Mouse (Mus musculus) layer of hippocampus, adult 2 months (tissue): Measurements from ENCODE around the gene Mki67. TPM values are rescaled to one million over a fixed set of nuclear protein-coding genes. Genes with fewer than 3 reads are reported as not detected.

ENCODE experiments used
- DNase-seq, 2 experiments: peaks; one replicate each; pipeline ENCODE4 v3.0.0; 2022; ENCODE audit warnings: low spot score in 2 of 2
- H3K27ac ChIP-seq: fragments of 200-600 bp; 2 replicates; pipeline ENCODE4 v1.8.1; 2022
- H3K4me3 ChIP-seq: fragments of 200-600 bp; 2 replicates; pipeline ENCODE4 v1.8.1; 2022; ENCODE audit warnings: mild to moderate bottlenecking
- CTCF ChIP-seq: fragments of 200-600 bp; conservative IDR thresholded peaks from 2 replicates; pipeline ENCODE4 v1.8.1; 2022; ENCODE audit warnings: antibody characterized with exemption, mild to moderate bottlenecking, moderate library complexity
- total RNA-seq, 2 experiments: library from RNA; stranded (reverse); gene quantifications; 2 replicates each; pipeline ENCODE4 v1.2.3; 2021

Gene Mki67
- total RNA-seq, 2 experiments from 2014 or later: 1.0 to 1.5 TPM

DNA sequence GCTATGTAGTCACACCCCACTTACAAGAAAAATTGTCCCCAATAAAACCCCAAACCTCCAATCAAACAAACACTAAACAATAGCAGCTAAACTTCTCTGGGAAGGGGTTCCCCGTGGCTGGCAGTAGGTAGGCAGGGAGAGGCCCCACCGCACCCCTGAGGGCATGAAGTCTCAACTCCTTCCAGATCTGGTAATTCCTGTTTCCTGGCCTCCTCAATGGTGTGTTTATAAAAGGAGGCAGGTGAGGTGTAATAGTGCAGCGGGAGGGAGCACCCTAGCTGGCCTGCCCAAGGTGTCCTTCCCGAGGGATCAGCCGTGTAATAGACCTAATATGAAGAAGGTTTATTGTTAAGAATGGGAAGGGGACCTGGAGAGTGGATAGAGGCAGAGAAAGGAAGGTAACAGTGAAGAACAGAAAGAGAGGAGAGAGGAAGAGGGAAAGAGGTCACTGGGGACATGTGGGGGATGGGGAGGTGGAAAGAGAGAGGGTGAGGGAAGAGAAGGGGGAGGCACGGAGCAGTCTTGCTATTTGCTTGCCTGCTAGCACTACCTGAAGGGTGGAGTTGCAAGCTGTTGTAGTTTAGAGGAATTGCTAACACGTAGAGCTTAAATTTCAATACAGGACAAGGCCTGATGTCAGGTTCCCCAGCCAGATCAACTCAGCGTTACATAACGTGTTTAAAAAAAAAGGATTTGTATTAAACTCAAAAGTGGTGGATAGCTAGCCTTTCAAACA, 18.9 kb upstream of the Mki67 start:
- Histone ChIP-seq H3K27ac (peak overlapping the region; percentile 10; the same call in 1 of the 2 replicates), H3K4me3 (no peak overlapping the region)
- TF ChIP-seq CTCF: no peak
- no peak for DNase-seq

DNA sequence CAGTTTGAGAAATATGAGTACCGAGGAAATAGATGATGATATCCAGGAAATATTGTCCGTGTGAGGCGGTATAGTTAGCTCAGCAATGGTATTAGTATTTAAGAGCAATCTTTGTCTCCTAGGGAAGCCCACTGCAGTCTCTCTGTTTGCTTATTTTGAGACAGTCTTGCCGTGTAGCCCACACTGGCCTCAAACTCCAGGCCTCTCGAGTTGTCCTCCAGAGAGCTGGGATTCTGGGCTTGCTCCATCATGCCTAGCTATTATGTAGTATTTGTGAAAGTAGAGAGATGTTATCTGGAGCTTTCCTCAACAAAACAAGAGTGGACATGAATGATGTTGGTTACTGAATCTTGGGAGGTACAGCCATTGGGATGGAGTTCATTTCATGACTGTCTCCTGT, 18.2 kb upstream of the Mki67 start:
- no peak overlapping the region for H3K27ac ChIP-seq
- TF ChIP-seq CTCF: no peak
- no peak for DNase-seq

DNA sequence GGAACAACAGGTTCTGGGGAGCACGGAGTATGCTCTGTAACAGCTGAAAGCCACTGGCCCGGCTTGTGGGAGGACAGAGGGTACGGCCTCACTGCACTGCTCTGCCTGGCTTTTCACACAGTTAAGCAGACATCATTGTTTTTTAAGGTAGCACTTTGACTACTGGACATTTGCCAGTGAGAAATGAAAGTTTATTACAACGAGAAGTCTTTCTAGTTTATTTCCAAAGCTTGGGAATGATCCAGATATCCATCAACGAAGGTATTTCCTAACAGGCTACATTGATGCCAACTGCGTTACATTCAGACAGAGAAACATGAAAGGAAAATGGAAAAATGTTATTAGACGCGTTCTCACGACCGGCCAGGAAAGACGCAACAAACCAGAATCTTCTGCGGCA, 11.9 kb upstream of the Mki67 start:
- Histone ChIP-seq H3K4me3 (no peak overlapping the region), H3K27ac (no peak overlapping the region)
- no peak for TF ChIP-seq CTCF
- no peak for DNase-seq

More for the DNA sequence above, 18.2 kb upstream of the Mki67 start:
- no peak overlapping the region for H3K4me3 ChIP-seq

DNA sequence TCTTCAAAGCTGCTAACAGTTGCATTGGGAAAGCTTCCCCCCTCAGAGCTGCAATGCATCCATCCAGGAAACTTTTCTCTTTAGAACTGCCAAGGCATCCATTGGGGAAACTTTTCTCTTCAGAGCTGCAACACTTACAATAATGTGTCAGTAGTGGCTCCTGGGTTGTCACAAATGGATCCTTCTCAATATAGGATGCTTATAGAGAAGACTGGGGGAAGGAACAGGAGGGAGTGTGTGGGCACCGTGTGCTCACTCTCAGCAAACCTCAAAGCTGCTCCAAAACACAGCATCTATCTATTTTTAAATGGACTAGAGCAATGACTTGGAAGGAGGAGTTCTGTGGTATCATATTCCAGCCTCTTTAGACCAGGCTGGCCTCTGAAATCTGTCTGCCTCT, 10.5 kb upstream of the Mki67 start:
- Histone ChIP-seq H3K4me3 (no peak overlapping the region), H3K27ac (no peak overlapping the region)
- no peak for DNase-seq
- no peak for TF ChIP-seq CTCF

DNA sequence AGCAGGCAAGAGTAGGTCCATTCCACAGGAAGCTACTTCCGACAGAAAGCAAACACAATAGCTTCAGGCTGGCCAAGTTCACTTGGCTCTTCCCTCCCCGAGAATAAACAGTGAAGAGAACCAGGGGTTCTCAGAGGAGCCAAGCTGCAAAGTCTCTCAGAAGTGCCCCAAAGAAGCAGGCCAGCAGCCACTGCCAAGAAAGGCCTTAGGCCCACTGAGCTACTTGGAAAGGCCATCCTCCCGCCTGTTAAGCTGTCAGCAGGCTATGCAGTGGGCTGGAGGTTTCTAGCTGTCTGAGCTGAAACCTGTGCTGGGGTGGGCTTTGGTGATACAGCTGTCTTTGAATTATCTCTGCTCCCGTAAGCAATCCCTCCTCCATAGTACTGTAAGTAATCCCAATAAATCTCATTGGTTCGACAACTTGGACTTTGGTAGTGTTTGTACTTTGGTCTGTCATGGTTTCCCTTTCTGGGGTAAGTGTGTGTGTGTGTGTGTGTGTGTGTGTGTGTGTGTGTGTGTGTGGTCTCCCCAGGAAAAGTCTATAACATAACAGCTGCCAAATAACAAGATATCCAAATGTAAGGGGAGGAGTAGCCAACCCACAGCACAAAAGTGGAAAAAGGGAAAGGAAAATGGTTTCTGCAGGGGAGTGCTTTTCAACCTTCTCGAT, 7.6 kb upstream of the Mki67 start:
- DNase-seq: no peak
- no peak for TF ChIP-seq CTCF
- H3K4me3 ChIP-seq: no peak overlapping the region
- H3K27ac ChIP-seq: no peak overlapping the region

DNA sequence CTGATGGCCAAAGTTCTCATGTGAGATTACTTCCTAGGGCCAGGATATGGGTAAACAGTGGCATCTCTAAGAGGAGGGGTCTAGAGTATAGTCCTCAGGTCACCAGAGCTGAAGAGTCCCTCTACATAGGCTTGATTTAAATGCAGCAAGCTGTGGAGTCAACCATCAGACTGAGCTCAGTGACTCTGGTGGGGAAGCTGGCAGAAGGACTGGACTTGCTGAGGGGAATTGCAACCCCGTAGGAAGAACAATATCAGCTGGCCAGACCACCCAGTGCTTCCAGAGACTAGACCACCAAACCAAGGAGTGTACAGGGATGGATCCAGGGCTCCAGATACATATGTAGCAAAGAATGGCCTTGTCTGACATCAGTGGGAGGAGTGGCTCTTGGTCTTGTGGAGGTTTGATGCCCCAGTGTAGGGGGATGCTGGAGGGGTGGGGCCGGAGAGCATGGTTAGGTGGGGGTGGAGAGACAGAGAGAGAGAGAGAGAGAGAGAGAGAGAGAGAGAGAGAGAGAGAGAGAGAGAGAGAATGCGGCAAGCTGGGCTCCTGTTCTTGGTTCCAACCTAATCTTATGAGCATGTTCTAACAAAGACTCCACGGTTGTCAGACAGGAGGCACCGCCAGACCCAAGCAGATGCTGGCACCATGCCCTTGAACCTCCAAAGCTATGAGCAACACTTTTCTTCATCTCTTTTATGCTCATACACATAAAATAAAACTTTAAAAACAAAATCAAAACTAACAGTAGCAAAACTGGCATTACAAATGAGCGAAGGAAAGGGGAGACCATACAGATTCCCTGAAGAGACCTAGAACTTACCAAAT, 6.1 kb upstream of the Mki67 start:
- no peak overlapping the region for H3K27ac ChIP-seq
- no peak for TF ChIP-seq CTCF
- H3K4me3 ChIP-seq: no peak overlapping the region
- no peak for DNase-seq

DNA sequence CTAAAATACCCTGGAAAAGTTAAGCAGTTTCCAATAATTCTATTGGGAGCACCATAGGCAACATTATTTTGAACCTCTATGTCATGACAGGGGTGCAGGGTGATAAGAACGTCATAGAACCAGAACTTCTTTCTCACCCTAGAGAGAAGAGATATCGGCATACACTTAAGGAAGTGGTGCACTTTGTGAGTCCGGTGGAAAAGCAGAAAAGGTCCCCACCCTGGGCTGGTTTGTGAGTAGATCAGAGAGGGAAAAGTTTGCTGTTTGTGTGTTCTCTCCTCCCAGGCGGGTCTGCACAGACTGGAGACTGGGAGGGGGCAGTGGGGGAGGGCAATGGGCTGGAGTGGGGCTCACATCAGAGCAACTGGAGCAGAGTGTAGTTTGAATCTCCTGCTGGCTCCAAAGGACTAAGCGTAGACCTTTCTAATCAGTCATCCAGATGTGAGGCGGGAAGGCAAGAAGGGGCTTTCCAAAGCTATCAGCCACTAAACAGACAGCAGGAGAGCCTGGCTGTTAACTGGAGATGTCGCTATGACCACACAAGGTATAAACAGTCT, 5.4 kb upstream of the Mki67 start:
- Histone ChIP-seq H3K4me3 (no peak overlapping the region), H3K27ac (no peak overlapping the region)
- TF ChIP-seq CTCF: no peak
- no peak for DNase-seq

DNA sequence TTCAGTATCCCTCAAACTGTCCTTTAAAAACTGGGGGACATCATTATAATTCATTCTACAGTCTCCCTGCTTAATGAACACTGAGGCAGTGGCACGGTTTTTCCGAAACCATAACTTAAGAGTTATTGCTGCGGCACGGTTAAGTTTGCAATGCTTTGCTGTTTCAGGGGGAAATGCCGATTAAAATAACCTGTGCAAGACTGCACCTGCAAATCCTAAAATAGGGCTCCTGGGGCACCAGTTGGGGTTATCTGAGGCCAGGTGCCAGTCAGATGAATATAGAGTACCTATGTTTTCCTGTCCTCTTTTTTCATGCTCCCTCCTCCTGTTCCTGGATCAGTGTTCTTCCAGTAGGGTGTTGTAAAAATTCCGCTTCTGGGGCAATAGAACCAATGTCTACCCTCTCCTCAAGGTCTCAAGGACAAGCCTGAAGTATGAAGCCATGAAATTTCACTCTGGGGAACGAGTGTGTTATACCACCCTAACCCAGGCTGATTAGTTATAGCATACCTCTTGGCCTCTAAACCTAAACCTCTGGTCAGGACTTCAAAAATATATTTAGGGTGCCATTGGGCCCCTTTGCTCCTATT, 902 bp upstream of the Mki67 start:
- DNase-seq: no peak
- TF ChIP-seq CTCF: no peak
- no peak overlapping the region for H3K27ac ChIP-seq
- H3K4me3 ChIP-seq: peak overlapping the region; percentile 65

DNA sequence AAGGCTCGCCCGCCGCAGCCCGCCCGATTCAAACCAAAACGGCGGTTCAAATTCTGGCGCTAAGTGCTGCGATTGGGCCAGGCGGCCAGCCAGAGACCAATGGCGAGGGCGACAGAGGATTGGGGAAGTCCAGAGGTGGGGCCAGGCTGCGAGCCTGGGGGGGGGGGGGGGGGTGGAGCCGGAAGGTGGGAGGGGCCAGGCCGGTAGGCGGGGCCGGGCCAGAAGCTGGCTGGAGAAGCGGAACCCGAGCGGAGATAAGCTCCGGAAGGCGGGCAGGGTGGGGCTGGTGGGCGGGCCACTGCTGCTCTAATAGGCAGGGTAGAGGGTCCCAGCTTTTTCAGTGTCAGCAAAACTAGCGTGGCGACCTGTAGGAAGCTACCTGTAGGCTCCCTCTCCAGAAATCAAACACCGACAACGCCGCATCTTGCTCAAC, 300 bp upstream of the Mki67 start:
- Histone ChIP-seq H3K27ac (no peak overlapping the region), H3K4me3 (peak overlapping the region; percentile 65)
- DNase-seq: peak; percentile 76 to 78
- TF ChIP-seq CTCF: no peak

DNA sequence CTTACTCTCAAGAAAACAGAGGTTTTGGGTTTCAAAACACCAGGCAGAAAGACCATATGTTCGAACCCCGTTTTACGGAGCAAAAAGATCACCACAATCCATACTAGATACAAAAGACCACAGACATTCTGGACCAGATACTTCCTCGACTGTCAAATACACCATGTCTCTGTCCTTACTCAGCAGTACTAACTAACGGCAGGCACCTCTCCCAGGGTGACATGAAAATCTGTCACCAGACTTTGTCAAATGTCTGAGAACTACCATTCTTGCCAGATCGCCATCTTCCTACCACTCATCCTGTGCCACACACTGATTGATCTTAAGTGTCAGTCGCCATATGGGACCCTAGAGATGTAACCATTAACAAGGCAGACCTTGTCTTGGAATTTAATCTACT, 995 bp downstream of the Mki67 start:
- no peak for TF ChIP-seq CTCF
- H3K27ac ChIP-seq: no peak overlapping the region
- H3K4me3 ChIP-seq: no peak overlapping the region
- no peak for DNase-seq

DNA sequence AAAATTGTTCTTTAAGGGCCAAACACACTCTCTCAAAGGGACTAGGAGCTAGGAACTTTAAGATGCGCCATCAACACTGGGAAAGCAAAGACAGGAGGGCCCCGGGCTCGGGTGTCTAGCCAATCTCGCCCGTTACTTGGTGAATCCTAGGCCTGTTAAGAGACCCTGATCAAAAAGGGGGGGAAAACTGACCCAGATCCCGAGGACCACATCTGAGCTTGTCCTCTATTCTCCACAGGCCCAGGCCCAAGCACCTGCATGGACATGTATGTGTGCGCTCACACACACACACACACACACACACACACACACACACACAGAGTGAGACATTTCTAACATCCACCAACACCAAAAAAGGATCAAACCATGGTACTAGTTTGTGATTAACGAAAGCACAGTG, 2.8 kb downstream of the Mki67 start:
- Histone ChIP-seq H3K4me3 (no peak overlapping the region), H3K27ac (no peak overlapping the region)
- no peak for TF ChIP-seq CTCF
- no peak for DNase-seq

DNA sequence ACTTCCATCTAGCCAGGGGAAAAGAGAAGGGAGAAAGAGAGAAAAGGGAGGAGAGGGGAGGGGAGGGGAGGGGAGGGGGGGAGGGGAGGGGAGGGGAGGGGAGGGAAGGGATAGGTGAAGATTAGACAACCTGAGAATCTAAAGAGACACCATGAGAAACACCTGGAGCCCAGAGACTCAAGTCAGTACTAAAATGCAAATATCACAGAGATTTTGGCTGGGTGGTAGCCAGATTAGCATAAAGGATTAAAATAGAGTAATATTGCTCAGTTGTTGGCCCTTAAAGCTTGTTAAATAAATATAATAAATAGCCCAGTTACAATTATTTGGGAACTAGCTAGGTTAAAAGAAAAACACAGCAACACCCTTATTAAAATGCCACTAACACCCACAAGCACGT, 3.6 kb downstream of the Mki67 start:
- Histone ChIP-seq H3K27ac (no peak overlapping the region), H3K4me3 (no peak overlapping the region)
- no peak for TF ChIP-seq CTCF
- DNase-seq: no peak

DNA sequence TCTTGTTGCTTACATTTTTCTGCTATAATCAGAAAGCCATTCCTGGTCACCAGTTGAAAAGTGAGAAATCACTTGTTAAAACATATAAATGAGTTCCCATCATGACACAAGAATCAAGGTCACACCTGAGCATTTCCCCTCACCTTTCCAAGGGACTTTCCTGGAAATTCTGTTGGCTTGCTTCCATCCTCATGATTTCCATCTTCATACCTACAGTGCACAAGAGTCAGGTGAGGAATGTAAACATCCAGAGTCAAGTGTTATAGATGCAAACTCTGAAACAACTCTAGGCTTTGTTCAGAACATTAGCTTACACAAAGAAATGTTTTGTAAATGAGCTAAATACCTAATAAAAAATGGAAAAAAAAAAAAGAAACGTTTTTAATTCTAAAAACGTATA, 5.5 kb downstream of the Mki67 start:
- Histone ChIP-seq H3K27ac (no peak overlapping the region), H3K4me3 (no peak overlapping the region)
- TF ChIP-seq CTCF: no peak
- DNase-seq: no peak
